Mouse (Mus musculus) heart, postnatal 0 days (tissue): ENCODE measurements around the gene Gtpbp2.

Source experiments
- CTCF ChIP-seq: IDR thresholded peaks from 2 replicates; pipeline ENCODE4 v1.5.1; 2016; ENCODE audit warnings: antibody characterized with exemption, control low read depth, low read depth
- EP300 ChIP-seq: IDR thresholded peaks from 2 replicates; pipeline ENCODE4 v1.6.1; 2016; ENCODE audit warnings: antibody characterized with exemption, low read depth

- TF ChIP-seq CTCF (no peak), EP300 (no peak)
These were observed 32.9 kb upstream of the Gtpbp2 start for GRCm38 (mm10) chr17:46127814-46128493.
